Mouse (Mus musculus) frontal cortex, postnatal 36 days (tissue): ENCODE measurements around the gene Olfr295.

Experiments
- DNase-seq, 2 experiments: peaks; one replicate each; pipeline ENCODE4 v3.0.0; 2022; ENCODE audit warnings: low spot score in 2 of 2

Olfr295 gene

GRCm38 (mm10) chr7:86583562-86583961 is at the start of gene Olfr295:
Olfr295 (plus strand) TSS chr7:86583862.
- no peak for DNase-seq

GRCm38 (mm10) chr7:86616543-86616942 is 32.9 kb downstream of the Olfr295 start, which contains the start of gene Olfr294:
Olfr294 (minus strand) TSS chr7:86616643.
- no peak for DNase-seq
